Mouse (Mus musculus) heart, embryonic 16.5 days (tissue): ENCODE data around the gene Utp3. TPM values are rescaled to one million over a fixed set of nuclear protein-coding genes. Genes with fewer than 3 reads are reported as not detected.
A peak's percentile ranks its signal among the peaks of the same experiment; 100 is the strongest.

Source experiments
- ATAC-seq: fragments of 200-750 bp; cut with Nextera tagmentation; replicated peaks from 2 replicates; pipeline ENCODE4 v1.8.0; 2017; ENCODE audit warnings: moderate number of reproducible peaks; ENCODE audit not compliant: insufficient read depth, low FRiP score; ENCODE audit errors: extremely low read depth
- H3K27ac ChIP-seq: fragments of 300-500 bp; sonication (generic); 2 replicates; pipeline ENCODE4 v1.5.1; 2014; ENCODE audit warnings: mild to moderate bottlenecking, low read length, control low read depth, moderate library complexity
- H3K27me3 ChIP-seq: fragments of 300-500 bp; sonication (generic); 2 replicates; pipeline ENCODE4 v1.6.1; 2014; ENCODE audit warnings: low read length, mixed read lengths; ENCODE audit not compliant: control insufficient read depth, insufficient read depth
- H3K36me3 ChIP-seq: fragments of 300-500 bp; sonication (generic); 2 replicates; pipeline ENCODE4 v1.6.1; 2014; ENCODE audit not compliant: control insufficient read depth, insufficient read depth
- H3K4me1 ChIP-seq: fragments of 300-500 bp; sonication (generic); 2 replicates; pipeline ENCODE4 v1.6.1; 2014; ENCODE audit warnings: low read length, mixed read lengths; ENCODE audit not compliant: control insufficient read depth, insufficient read depth
- H3K4me2 ChIP-seq: fragments of 300-500 bp; sonication (generic); 2 replicates; pipeline ENCODE4 v1.6.1; 2014; ENCODE audit warnings: low read depth, mild to moderate bottlenecking, control low read depth, low read length
- H3K4me3 ChIP-seq: fragments of 300-500 bp; sonication (generic); 2 replicates; pipeline ENCODE4 v1.5.1; 2014; ENCODE audit warnings: mild to moderate bottlenecking, control low read depth, low read length
- H3K9ac ChIP-seq: fragments of 300-500 bp; sonication (generic); 2 replicates; pipeline ENCODE4 v1.6.1; 2014; ENCODE audit warnings: low read length, control low read depth
- H3K9me3 ChIP-seq: fragments of 300-500 bp; sonication (generic); replicated peaks from 2 replicates; pipeline ENCODE4 v1.6.1; 2016; ENCODE audit warnings: low read length; ENCODE audit not compliant: control insufficient read depth
- WGBS: fragments of 180-500 bp; shearing (Covaris S2); extraction: QIAGEN DNeasy Blood & Tissue Kit; methylation state at CpG from one replicate; pipeline ENCODE4 v1.1.7; 2014; 5-methylcytosine and 5-hydroxymethylcytosine counted together
- polyA plus RNA-seq: library from polyadenylated mRNA; unstranded; fragments of >200 nt; fragmentation: Nextera tagmentation; extraction: Ambion mirVana; gene quantifications from 2 replicates; pipeline ENCODE4 v1.2.1, GENCODE M21; 2015

Gene Utp3
- polyA plus RNA-seq, 1 experiment from 2014 or later, result 53.8 TPM

DNA sequence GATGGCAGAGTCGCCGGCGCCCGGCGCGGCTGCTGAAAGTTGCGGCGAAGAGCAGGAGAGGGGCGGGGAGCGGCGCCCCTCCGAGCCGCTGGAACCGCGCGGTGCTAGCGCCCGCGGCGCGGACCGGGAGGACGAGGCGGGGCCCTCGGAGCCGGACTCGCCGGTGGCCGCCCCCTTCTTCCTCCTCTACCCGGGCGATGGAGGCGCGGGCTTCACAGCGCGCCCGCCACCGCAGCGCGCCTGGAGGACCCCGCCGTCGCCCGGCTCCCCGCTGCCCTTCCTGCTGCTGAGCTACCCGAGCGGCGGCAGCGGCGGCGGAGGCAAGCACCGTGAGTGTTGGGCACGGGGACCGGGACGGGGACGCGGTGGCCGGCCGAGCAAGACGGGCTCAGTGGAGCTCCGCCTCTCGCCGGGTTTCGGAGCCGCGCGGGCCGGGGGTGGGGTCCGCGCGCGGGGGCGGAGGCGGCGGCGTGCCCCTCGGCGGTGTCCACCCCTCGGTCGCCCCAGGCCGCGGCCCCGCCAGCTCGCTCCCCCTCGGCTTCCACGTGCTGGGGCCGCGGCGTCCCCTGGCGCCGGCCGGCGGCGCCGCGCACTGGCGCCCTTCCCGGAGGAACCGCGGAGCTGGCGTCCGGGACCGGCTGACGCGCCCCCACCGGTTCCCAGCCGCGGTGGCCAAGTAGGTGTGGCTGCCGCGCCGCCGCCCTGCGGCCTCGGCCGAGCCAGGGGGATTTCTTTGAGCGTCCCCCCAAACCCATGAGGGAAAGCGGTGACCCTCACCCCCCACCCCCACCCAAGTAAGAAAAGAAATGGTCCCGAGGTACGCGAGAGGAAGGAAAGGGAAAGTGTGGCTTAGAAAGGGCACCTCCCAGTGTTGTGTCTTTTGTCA is 11.1 kb downstream of the Utp3 start:
- WGBS, result under 1% methylated on average over 85 of the region's 119 CpGs
- H3K27ac ChIP-seq, result peak overlapping the region; percentile 87
- peak overlapping the region; percentile 85 for H3K4me3 ChIP-seq
- H3K36me3 ChIP-seq, result peaks cover 4% of the 10 kb centered on the region; the same call in 1 of the 2 replicates
- no peaks in the 10 kb centered on the region for H3K27me3 ChIP-seq
- peak overlapping the region; percentile 86 for H3K9ac ChIP-seq
- peak overlapping the region; percentile 76 for H3K4me2 ChIP-seq
- H3K9me3 ChIP-seq, result no peaks in the 10 kb centered on the region
- peaks cover 12% of the 10 kb centered on the region for H3K4me1 ChIP-seq
- peak; percentile 80 for ATAC-seq

GRCm38 (mm10) chr5:88566034-88566841 is 12.0 kb downstream of the Utp3 start:
- H3K27ac ChIP-seq, result peak overlapping the region; percentile 87
- H3K27me3 ChIP-seq, result no peaks in the 10 kb centered on the region
- 4% methylated on average over 14 of the region's 14 CpGs for WGBS
- no peak for ATAC-seq
- peak overlapping the region; percentile 85 for H3K4me3 ChIP-seq
- H3K4me1 ChIP-seq, result peaks cover 12% of the 10 kb centered on the region
- H3K9me3 ChIP-seq, result no peaks in the 10 kb centered on the region
- peak overlapping the region; percentile 76 for H3K4me2 ChIP-seq
- peaks cover 5% of the 10 kb centered on the region; the same call in 1 of the 2 replicates for H3K36me3 ChIP-seq
- peak overlapping the region; percentile 86 for H3K9ac ChIP-seq

- Histone ChIP-seq H3K36me3 (peaks cover 5% of the 10 kb centered on the region; the same call in 1 of the 2 replicates), H3K27me3 (no peaks in the 10 kb centered on the region), H3K4me1 (peaks cover 7% of the 10 kb centered on the region), H3K9me3 (no peaks in the 10 kb centered on the region), H3K9ac (no peak overlapping the region), H3K4me3 (no peak overlapping the region), H3K27ac (no peak overlapping the region), H3K4me2 (no peak overlapping the region)
- WGBS, result 85% methylated on average over 3 of the region's 3 CpGs
- no peak for ATAC-seq
Observed at GRCm38 (mm10) chr5:88569541-88569940, 15.3 kb downstream of the Utp3 start.

- peaks cover 5% of the 10 kb centered on the region for H3K4me1 ChIP-seq
- H3K9me3 ChIP-seq, result no peaks in the 10 kb centered on the region
- no peak overlapping the region for H3K27ac ChIP-seq
- WGBS, result 83% methylated on average over 3 of the region's 3 CpGs
- H3K27me3 ChIP-seq, result no peaks in the 10 kb centered on the region
- H3K4me3 ChIP-seq, result no peak overlapping the region
- H3K4me2 ChIP-seq, result no peak overlapping the region
- ATAC-seq, result no peak
- no peak overlapping the region for H3K9ac ChIP-seq
- H3K36me3 ChIP-seq, result peaks cover 5% of the 10 kb centered on the region; the same call in 1 of the 2 replicates
Observed at GRCm38 (mm10) chr5:88574829-88575228, 20.6 kb downstream of the Utp3 start.

- H3K9me3 ChIP-seq, result no peaks in the 10 kb centered on the region
- H3K27ac ChIP-seq, result 0 out of 2 replicates have a peak overlapping the region, but pooled peaks have one; percentile 14
- peaks cover 5% of the 10 kb centered on the region for H3K4me1 ChIP-seq
- no peaks in the 10 kb centered on the region for H3K36me3 ChIP-seq
- H3K4me2 ChIP-seq, result no peak overlapping the region
- no peaks in the 10 kb centered on the region for H3K27me3 ChIP-seq
- no peak overlapping the region for H3K9ac ChIP-seq
- WGBS, result 60% methylated on average over 3 of the region's 3 CpGs
- no peak overlapping the region for H3K4me3 ChIP-seq
- no peak for ATAC-seq
Observed at GRCm38 (mm10) chr5:88575506-88576338, 21.5 kb downstream of the Utp3 start.

GRCm38 (mm10) chr5:88580681-88581080 is 26.4 kb downstream of the Utp3 start:
- Histone ChIP-seq H3K27ac (no peak overlapping the region), H3K9me3 (no peaks in the 10 kb centered on the region), H3K4me1 (peaks cover 5% of the 10 kb centered on the region; the same call in 1 of the 2 replicates), H3K36me3 (no peaks in the 10 kb centered on the region), H3K9ac (no peak overlapping the region), H3K4me3 (no peak overlapping the region), H3K27me3 (no peaks in the 10 kb centered on the region), H3K4me2 (no peak overlapping the region)
- 71% methylated on average over 10 of the region's 10 CpGs for WGBS
- ATAC-seq, result no peak

- ATAC-seq, result no peak
- no peak overlapping the region for H3K4me2 ChIP-seq
- no peaks in the 10 kb centered on the region for H3K9me3 ChIP-seq
- 95% methylated on average over 6 of the region's 6 CpGs for WGBS
- H3K27me3 ChIP-seq, result no peaks in the 10 kb centered on the region
- H3K4me1 ChIP-seq, result peaks cover 5% of the 10 kb centered on the region
- no peak overlapping the region for H3K4me3 ChIP-seq
- H3K36me3 ChIP-seq, result no peaks in the 10 kb centered on the region
- H3K9ac ChIP-seq, result no peak overlapping the region
- no peak overlapping the region for H3K27ac ChIP-seq
Observed at GRCm38 (mm10) chr5:88581343-88581742, 27.1 kb downstream of the Utp3 start.

DNA sequence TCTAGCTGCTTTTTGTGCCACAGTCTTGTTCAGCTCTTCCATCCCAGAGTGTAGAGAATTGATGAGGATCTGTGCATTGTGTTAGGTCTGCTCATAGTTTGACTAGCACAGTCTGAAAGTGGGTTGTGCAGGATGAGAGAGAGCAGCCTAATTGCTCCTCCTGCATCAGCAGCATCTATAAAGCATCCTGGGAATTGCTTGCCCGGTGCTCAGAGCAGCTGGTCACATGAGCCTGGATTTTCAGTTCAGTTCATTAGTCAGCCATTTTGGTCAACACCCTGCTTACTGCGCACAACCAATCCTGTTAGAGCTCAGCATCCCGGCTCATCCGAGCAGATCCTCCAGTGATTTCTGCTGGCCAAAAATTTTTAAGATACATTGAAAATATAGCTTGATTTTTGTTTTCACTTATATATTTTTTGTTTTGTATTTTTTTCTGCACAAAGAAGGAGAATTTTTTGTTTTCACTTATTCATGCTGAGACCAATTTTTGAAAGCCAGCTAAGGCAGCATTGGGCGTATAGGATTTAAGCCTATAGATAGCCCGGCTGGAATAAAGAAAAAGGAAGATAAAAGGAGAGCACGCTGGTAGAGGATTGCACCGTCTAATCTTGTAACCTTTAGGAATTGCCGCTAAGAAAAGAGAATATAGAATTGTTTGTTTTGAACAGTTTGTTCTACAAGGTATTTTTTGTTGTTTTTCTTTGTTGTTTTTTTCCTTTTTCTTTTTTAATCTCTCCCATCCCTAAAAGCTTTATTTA is 29.2 kb downstream of the Utp3 start:
- 67% methylated on average over 9 of the region's 9 CpGs for WGBS
- Histone ChIP-seq H3K4me2 (no peak overlapping the region), H3K9me3 (no peaks in the 10 kb centered on the region), H3K27me3 (no peaks in the 10 kb centered on the region), H3K27ac (no peak overlapping the region), H3K36me3 (no peaks in the 10 kb centered on the region), H3K4me3 (no peak overlapping the region), H3K4me1 (peaks cover 21% of the 10 kb centered on the region), H3K9ac (no peak overlapping the region)
- ATAC-seq, result no peak
